Mouse (Mus musculus) hindbrain, embryonic 14.5 days (tissue): ENCODE measurements around the gene Vwa3b. TPM values are rescaled to one million over a fixed set of nuclear protein-coding genes. Genes with fewer than 3 reads are reported as not detected.

Experiments
- ATAC-seq: fragments of 200-750 bp; cut with Nextera tagmentation; 2 replicates; pipeline ENCODE4 v1.8.0; 2017; ENCODE audit warnings: moderate number of reproducible peaks, mild to moderate bottlenecking, moderate TSS enrichment, moderate library complexity; ENCODE audit not compliant: low FRiP score
- DNase-seq: peaks from one replicate; pipeline ENCODE4 v3.0.0-alpha.2; 2015; ENCODE audit warnings: low spot score
- H3K27ac ChIP-seq: fragments of 300-500 bp; sonication (generic); 2 replicates; pipeline ENCODE4 v1.5.1; 2014; ENCODE audit warnings: mild to moderate bottlenecking, moderate library complexity
- H3K27me3 ChIP-seq: fragments of 300-500 bp; sonication (generic); 2 replicates; pipeline ENCODE4 v1.6.1; 2014; ENCODE audit warnings: mild to moderate bottlenecking, low read length, mixed read lengths; ENCODE audit not compliant: control insufficient read depth, insufficient read depth
- H3K36me3 ChIP-seq: fragments of 300-500 bp; sonication (generic); replicated peaks from 2 replicates; pipeline ENCODE4 v1.6.1; 2014; ENCODE audit not compliant: control insufficient read depth, insufficient read depth
- H3K4me1 ChIP-seq: fragments of 300-500 bp; sonication (generic); replicated peaks from 2 replicates; pipeline ENCODE4 v1.6.1; 2014; ENCODE audit warnings: antibody characterized with exemption, low read length, mixed read lengths; ENCODE audit not compliant: control insufficient read depth, insufficient read depth
- H3K4me2 ChIP-seq: fragments of 300-500 bp; sonication (generic); replicated peaks from 2 replicates; pipeline ENCODE4 v1.6.1; 2014; ENCODE audit warnings: mild to moderate bottlenecking, moderate library complexity
- H3K4me3 ChIP-seq: fragments of 300-500 bp; sonication (generic); replicated peaks from 2 replicates; pipeline ENCODE4 v1.5.1; 2014; ENCODE audit warnings: mild to moderate bottlenecking, low read length
- H3K9ac ChIP-seq: fragments of 300-500 bp; sonication (generic); 2 replicates; pipeline ENCODE4 v1.6.1; 2014
- H3K9me3 ChIP-seq: fragments of 300-500 bp; sonication (generic); 2 replicates; pipeline ENCODE4 v1.6.1; 2016; ENCODE audit warnings: low read length; ENCODE audit not compliant: control insufficient read depth
- WGBS: fragments of 180-500 bp; shearing (Covaris S2); extraction: QIAGEN DNeasy Blood & Tissue Kit; methylation state at CpG from one replicate; pipeline ENCODE4 v1.1.7; 2014; 5-methylcytosine and 5-hydroxymethylcytosine counted together
- polyA plus RNA-seq: library from polyadenylated mRNA; unstranded; fragments of >200 nt; fragmentation: Nextera tagmentation; extraction: Ambion mirVana; gene quantifications from 2 replicates; pipeline ENCODE4 v1.2.1, GENCODE M21; 2014

Gene Vwa3b
- polyA plus RNA-seq, 1 experiment from 2014 or later: 2.2 TPM

DNA sequence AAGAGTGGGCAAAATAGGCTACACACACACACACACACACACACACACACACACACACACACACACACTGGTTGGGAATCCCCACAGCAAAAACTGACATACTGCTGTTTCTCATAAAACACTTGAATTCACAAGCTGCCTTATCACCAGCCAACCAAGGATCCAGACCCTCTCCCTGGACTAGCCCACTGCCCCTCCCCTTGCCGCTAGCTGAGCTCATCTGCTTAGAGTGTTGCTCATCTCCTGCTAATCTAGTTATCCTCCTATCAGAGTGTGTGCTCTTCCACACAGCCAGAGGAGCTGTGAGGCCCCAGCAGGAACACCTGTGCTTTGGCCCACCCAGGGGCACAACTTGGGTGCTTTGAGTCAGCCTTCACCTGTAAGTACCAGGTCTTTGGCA, 187.7 kb downstream of the Vwa3b start, which contains the start of gene Cnga3:
Gene Cnga3 (plus strand): TSS at position 291 of the 400 bp plus-strand sequence.
- Histone ChIP-seq H3K27ac (no peak within 1 kb of the TSS), H3K4me1 (no peaks in the 10 kb centered on the region), H3K9ac (no peak within 1 kb of the TSS), H3K36me3 (no peaks in the 10 kb centered on the region), H3K27me3 (no peaks in the 10 kb centered on the region), H3K4me3 (no peak within 1 kb of the TSS), H3K9me3 (no peaks in the 10 kb centered on the region), H3K4me2 (no peak within 1 kb of the TSS)
- DNase-seq (no peak), ATAC-seq (no peak; the same call in 1 of the 2 replicates)
- 45% methylated on average over 1 of the region's 1 CpGs for WGBS

DNA sequence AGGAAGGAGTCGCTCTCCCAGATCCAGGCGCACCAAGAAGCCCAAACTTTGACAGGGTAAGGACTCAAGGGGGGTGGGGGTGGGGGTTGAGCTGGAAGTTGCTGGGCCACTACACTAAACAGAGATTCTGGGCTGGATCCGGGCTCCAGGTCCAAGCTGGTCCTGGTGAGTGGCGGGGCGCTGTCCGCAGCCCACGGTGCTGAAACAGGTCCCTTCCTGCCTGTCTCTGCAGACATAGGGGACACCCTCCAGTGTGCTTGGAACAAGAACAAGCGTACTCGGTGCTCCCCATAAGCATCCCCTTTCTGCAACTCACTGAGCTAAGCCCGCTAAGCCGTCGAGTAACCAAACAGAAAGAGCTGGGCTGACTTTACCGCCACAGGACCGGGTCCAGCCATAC, 192.0 kb downstream of the Vwa3b start:
- WGBS: 7% methylated on average over 14 of the region's 14 CpGs
- ATAC-seq (no peak), DNase-seq (peak; percentile 59)
- Histone ChIP-seq H3K4me2 (no peak overlapping the region), H3K27ac (no peak overlapping the region), H3K27me3 (no peaks in the 10 kb centered on the region), H3K9ac (no peak overlapping the region), H3K4me1 (peaks cover 15% of the 10 kb centered on the region), H3K9me3 (no peaks in the 10 kb centered on the region), H3K36me3 (no peaks in the 10 kb centered on the region), H3K4me3 (no peak overlapping the region)

GRCm38 (mm10) chr1:37219593-37219992, 193.2 kb downstream of the Vwa3b start:
- peak overlapping the region; percentile 47; the same call in 1 of the 2 replicates for H3K27ac ChIP-seq
- H3K9me3 ChIP-seq: no peaks in the 10 kb centered on the region
- DNase-seq (no peak), ATAC-seq (no peak; the same call in 1 of the 2 replicates)
- no peaks in the 10 kb centered on the region for H3K36me3 ChIP-seq
- H3K4me1 ChIP-seq: peaks cover 15% of the 10 kb centered on the region
- WGBS: 82% methylated on average over 5 of the region's 5 CpGs
- H3K27me3 ChIP-seq: no peaks in the 10 kb centered on the region
- H3K4me3 ChIP-seq: no peak overlapping the region
- H3K9ac ChIP-seq: no peak overlapping the region
- 0 out of 2 replicates have a peak overlapping the region, but pooled peaks have one; percentile 22 for H3K4me2 ChIP-seq

GRCm38 (mm10) chr1:37220134-37220907, 193.9 kb downstream of the Vwa3b start:
- peak overlapping the region; percentile 47; the same call in 1 of the 2 replicates for H3K27ac ChIP-seq
- DNase-seq (peak; percentile 90), ATAC-seq (peak; percentile 92)
- H3K36me3 ChIP-seq: no peaks in the 10 kb centered on the region
- H3K9ac ChIP-seq: no peak overlapping the region
- H3K27me3 ChIP-seq: no peaks in the 10 kb centered on the region
- WGBS: 24% methylated on average over 6 of the region's 6 CpGs
- peaks cover 15% of the 10 kb centered on the region for H3K4me1 ChIP-seq
- 0 out of 2 replicates have a peak overlapping the region, but pooled peaks have one; percentile 22 for H3K4me2 ChIP-seq
- no peak overlapping the region for H3K4me3 ChIP-seq
- H3K9me3 ChIP-seq: no peaks in the 10 kb centered on the region

GRCm38 (mm10) chr1:37222002-37222401, 195.6 kb downstream of the Vwa3b start:
- H3K36me3 ChIP-seq: no peaks in the 10 kb centered on the region
- 80% methylated on average over 7 of the region's 7 CpGs for WGBS
- ATAC-seq: no peak
- H3K4me3 ChIP-seq: no peak overlapping the region
- H3K4me1 ChIP-seq: peaks cover 15% of the 10 kb centered on the region
- H3K4me2 ChIP-seq: no peak overlapping the region
- DNase-seq: no peak
- no peak overlapping the region for H3K27ac ChIP-seq
- H3K9me3 ChIP-seq: no peaks in the 10 kb centered on the region
- H3K27me3 ChIP-seq: no peaks in the 10 kb centered on the region
- H3K9ac ChIP-seq: no peak overlapping the region

DNA sequence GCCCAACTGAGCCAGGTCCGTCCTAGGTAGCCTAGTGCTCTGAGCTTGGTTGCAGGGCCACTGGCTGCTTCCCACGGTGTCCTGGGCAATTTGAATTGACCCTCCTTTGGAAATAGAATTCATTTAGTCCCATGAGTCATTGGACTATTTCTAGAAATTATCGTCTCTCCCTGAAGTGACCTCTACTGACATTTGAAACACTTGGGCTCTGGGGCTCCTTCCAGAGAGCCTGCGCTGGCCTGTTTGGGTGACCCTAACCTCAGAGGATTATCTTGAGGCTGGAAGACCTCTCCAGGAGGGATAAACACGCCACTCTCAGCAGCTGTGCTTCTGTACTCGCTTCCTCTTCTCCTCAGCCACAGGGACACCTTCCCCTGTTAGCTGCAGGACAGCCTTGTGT, 204.0 kb downstream of the Vwa3b start:
- no peak overlapping the region for H3K9ac ChIP-seq
- 75% methylated on average over 6 of the region's 6 CpGs for WGBS
- H3K27ac ChIP-seq: no peak overlapping the region
- no peaks in the 10 kb centered on the region for H3K36me3 ChIP-seq
- no peak overlapping the region for H3K4me2 ChIP-seq
- no peaks in the 10 kb centered on the region for H3K9me3 ChIP-seq
- H3K4me1 ChIP-seq: no peaks in the 10 kb centered on the region
- DNase-seq: no peak
- no peak overlapping the region for H3K4me3 ChIP-seq
- H3K27me3 ChIP-seq: no peaks in the 10 kb centered on the region
- no peak for ATAC-seq

DNA sequence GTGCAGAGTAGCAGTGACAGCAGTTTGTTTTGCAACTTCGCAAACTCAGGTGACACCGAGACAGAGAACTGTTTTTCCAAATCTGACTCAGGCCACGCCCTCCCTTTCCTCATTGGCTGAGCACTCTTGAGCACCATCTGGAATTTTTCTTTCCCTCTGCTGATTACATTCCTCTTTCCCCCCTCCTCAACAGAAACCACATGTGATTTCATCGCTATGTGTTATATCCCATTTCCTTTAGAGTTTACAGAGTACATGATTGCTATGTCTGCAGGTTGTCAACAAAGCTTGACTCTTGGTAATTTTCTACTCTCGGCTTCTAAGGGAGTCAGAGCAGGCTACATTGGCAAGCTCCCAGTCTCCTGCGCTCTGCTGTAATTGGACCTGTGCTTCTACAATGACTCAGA, 204.9 kb downstream of the Vwa3b start:
- WGBS: 70% methylated on average over 6 of the region's 6 CpGs
- no peaks in the 10 kb centered on the region for H3K36me3 ChIP-seq
- no peaks in the 10 kb centered on the region for H3K9me3 ChIP-seq
- DNase-seq: no peak
- H3K27ac ChIP-seq: no peak overlapping the region
- no peaks in the 10 kb centered on the region for H3K4me1 ChIP-seq
- no peaks in the 10 kb centered on the region for H3K27me3 ChIP-seq
- no peak overlapping the region for H3K4me3 ChIP-seq
- H3K9ac ChIP-seq: no peak overlapping the region
- H3K4me2 ChIP-seq: no peak overlapping the region
- no peak for ATAC-seq

Other genes with a start within 250 kb of the Vwa3b start
- gene Tmem131, start 82.9 kb upstream of the Vwa3b start, polyA plus RNA-seq: 21.7 and 22.2 TPM in 2 replicates
- 0.12 and 0.16 TPM in 2 replicates for gene Cnga3, start 187.8 kb downstream of the Vwa3b start, polyA plus RNA-seq